Mouse (Mus musculus) heart, postnatal 0 days (tissue): ENCODE measurements around the gene Gm6096.

ENCODE experiments used
- CTCF ChIP-seq: IDR thresholded peaks from 2 replicates; pipeline ENCODE4 v1.5.1; 2016; ENCODE audit warnings: antibody characterized with exemption, control low read depth, low read depth
- EP300 ChIP-seq: IDR thresholded peaks from 2 replicates; pipeline ENCODE4 v1.6.1; 2016; ENCODE audit warnings: antibody characterized with exemption, low read depth

DNA sequence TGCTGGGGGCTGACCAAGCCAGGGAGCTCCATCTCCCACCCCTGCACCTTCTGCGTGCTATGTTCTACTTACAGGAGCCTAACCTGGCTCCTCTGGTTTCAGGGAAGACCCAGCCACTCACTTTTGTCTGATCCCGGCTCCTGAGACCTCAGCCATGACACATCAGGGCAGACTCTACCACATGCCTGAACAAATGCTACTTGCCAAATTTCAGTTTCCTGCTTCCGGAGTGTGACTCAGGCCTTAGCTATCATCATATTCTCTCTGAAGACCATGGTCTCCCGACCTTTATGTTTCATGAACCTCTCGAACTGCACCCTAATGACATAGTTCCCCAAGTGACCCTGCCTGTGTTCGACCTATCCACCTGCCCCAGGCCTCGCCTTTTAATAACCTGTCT lies 37.6 kb upstream of the Gm6096 start:
- TF ChIP-seq CTCF (no peak), EP300 (no peak)
